Mouse (Mus musculus) monocyte, adult 5-6 weeks (primary cell): ENCODE measurements around the gene Stim2. TPM values are rescaled to one million over a fixed set of nuclear protein-coding genes. Genes with fewer than 3 reads are reported as not detected.
A peak's percentile ranks its signal among the peaks of the same experiment; 100 is the strongest.

Experiments
- ATAC-seq: fragments of 153-309, 156-312 bp; replicated peaks from 2 replicates; pipeline ENCODE4 v1.8.0; 2017; ENCODE audit warnings: mild to moderate bottlenecking; ENCODE audit not compliant: low TSS enrichment, insufficient number of reproducible peaks, severe bottlenecking, poor library complexity, low FRiP score
- total RNA-seq: library from RNA; stranded (forward); fragments of 200-1000, 200-491, 200-594 nt; gene quantifications from 3 replicates; pipeline ENCODE4 v1.2.3, GENCODE M21; 2017

Stim2 gene
- total RNA-seq, 1 experiment from 2014 or later = 63.6 TPM

DNA sequence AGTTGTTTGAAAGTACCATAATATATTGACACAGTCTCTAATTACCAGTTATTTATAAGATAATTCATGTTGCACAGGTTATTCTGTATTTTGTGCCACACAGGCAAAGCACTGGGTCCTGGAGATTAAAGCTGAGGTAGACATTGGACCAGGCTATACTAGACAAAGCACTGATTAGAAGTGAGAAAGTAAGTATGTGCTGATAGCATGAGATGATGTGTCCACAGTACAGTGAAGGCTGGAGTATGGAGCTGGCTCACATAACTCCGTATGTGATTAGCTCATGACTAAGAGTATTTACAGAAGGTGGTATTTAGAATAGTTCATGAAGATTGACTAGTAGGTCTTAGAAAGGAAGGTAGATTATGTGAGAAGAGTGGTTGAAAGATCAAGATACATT, 81.7 kb downstream of the Stim2 start:
- ATAC-seq = no peak

DNA sequence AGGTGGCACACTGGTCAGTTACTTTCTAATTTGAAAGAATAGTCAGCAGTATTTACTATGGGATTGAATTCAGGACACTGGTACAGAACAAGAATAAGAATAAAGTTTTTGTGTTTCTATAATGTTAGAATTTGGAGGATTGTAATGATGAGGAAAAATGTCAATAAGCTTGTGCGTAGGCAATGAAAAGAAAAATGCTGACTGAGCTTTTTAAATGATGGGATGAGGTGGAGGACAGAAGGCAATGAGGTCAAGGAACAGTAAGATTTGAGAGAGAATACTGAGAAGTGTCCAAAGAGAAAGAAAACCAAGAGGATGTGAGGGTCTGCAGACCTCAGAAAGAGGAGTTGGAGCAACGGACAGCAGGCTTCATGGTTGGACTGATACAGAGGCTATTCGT, 89.6 kb downstream of the Stim2 start:
- no peak for ATAC-seq

DNA sequence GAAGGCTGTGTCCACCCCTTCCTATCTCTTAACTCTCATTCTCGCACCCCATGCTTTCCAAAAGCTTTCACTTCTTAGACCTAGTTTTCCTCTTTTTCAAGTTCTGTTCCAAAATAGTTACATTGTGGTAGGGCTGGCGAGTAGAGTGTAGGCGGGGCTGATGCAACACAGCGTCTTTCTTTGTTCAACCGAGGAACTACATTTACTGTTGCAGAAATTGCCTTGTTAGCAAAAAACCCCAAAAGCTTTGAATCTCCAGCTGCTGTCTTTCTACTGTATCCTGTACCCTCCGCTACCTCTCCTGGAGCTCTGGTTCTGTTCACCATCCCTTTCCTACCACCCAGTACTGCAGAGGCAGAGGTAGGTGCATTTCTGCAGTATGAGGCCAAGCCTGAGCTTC, 99.9 kb downstream of the Stim2 start:
- no peak for ATAC-seq

DNA sequence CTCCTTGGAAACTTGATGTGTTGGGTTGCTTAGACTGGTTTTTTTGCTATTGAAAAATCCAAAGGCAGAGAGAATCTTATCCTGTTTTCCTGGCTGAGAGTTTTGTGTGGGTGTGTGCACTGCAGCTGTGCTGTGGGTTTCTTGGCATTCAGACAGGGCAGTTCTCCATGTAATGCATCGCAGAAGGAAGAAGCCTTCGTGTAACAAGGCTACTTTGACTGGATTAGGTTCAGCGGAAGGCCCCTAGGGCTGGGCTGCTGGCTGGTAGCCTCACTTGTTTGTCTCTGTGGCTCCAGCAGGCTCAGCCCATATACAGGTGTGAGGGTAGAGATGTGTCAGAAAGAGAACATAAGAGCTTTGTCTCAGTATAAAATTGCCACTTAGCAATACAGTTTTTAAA, 102.6 kb downstream of the Stim2 start:
- ATAC-seq = no peak

DNA sequence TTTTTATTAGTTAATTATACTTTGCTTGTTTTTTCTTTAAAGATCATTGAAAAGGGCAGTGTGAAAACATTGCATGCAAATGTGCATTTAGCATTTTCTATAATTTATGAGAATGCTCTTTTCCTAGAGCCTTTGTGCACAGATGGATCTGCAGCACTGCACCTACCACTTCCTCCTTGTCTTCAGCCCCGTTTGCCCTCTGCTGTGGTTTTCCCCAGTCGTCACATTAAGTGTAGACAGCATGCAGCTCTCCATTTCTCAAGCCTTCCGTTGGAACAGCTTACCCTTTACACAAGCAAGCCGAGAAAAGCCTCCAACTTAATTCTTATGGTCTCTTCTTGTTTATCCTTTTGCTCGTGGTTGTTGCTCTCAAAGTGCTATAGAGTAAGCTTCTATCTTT, 103.0 kb downstream of the Stim2 start:
- ATAC-seq = 0 out of 2 replicates have a peak, but pooled peaks have one; percentile 58

DNA sequence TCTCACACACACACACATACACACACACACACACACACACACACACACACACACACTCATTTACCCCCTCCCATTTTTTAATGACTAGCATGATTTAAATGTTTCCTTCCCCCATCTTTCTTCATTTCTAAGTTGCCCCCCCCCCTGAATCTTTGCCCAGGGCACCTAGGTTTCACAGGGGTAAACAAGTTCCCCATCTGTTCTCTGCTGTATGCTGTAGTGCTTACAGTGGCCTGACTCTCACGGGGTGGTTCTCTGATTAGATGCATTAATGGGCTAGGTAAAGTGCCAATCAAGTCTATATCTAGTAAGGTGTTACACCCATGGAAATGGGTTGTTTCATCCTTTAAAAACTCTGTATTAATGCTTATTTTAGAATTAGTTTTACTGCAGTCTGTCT, 103.7 kb downstream of the Stim2 start:
- ATAC-seq = no peak

DNA sequence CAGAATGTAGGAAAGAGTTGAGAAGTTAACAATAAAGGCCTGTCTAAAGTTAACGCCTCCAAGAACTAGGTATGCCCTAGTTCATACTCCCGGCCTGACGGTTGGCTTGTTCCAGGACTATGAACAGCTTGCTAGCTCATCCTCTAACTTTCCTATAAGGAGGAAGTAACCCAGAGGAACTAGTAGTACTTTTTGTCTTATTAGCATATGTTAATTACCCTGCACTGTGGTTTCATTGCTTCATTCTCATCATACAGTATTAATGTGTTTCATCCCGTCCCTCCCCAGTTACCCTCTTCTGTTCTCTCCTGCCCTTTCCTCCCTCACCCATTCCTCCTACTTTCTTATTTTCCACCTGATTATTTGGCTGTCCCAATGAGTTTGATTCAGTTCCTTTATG, 108.4 kb downstream of the Stim2 start:
- peak; percentile 48; the same call in 1 of the 2 replicates for ATAC-seq

DNA sequence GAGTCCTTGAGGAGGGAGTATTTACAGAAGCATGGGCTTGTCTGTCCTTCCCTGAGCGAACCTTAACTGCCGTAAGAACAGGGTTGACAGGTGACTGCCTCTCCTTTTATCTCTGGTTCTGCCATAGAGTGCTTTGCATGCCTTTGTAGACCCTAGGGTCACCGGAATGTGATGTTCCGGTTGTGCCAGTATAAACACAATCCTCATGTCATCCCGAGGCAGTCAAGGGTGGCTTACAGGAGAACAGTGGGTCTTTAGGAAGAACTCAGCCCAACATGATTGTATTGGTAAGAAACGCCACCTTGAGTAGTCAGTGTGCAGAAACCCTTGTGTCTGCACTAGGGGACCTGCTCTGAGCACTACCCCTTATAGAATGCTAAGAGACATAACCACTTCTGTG, 108.8 kb downstream of the Stim2 start:
- ATAC-seq = peak; percentile 18; the same call in 1 of the 2 replicates

DNA sequence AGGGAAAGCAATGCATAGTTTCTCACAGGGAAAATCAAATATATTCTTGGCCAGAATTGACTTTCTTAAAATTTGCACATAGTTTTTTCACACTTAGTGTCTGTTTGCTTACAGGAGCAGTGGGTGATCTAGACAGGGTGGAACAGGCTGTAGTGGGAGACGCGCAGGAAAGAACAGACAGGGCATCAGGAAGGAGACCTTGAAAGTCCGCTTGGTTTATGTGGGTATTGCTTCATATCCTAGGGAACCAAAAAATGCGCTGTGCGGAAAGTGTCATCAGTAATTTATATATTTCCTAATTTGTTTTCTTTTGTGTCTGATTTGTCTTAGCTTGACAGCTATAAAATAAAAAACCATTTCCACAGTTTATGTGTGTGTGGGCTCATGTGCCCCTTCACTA, 110.8 kb downstream of the Stim2 start:
- ATAC-seq = no peak

DNA sequence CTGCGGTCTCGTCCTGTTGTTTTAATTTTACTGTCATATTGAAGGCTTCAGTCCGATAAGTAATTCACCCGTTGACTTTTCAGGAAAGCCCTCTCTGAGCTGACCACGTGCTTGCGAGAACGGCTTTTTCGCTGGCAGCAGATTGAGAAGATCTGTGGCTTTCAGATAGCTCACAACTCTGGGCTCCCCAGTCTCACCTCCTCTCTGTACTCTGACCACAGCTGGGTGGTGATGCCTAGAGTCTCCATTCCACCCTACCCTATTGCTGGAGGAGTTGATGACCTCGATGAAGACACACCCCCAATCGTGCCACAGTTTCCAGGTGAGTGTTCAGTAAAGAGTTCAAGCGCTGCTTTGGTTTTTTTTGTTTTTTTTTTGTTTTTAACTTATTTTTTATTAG, 112.5 kb downstream of the Stim2 start:
- no peak; the same call in 1 of the 2 replicates for ATAC-seq

DNA sequence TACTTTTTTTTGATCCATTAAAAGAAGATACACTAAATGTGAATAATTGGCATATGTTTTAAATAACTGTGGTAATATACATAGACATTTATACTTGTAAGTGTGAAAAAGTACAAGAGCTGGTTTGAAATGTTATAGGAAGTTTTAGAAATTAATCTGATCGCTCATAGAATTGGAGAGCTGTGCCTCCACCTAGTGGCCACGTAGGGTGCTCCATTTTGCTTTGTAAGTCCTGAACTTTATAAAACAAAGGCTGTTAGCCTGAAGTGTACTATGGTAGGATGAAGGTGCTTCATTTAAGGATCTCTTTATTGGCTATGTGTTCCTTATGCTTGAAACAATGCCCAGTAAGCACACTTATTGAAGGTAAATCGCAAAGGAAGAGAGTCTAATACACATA, 115.0 kb downstream of the Stim2 start:
- ATAC-seq = 0 out of 2 replicates have a peak, but pooled peaks have one; percentile 63

DNA sequence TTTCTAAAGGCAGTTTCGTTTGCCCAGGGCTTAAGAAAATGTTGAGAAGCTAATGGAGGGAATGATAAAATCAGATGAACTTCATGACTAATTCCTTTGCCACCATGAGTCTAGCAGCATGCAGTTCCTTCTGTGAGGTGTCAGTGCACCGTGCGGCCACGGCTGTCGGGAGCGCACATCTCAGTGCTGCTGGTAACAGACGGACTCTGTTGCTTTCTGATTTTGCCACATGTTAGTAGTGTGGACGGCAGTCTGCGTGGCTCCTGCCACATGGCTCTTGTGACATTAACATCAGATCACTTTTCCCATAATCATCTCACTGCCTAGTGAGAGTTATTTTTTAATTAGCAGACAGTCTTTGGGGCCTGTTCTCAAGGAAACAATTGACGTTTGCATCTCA, 118.2 kb downstream of the Stim2 start:
- no peak for ATAC-seq

DNA sequence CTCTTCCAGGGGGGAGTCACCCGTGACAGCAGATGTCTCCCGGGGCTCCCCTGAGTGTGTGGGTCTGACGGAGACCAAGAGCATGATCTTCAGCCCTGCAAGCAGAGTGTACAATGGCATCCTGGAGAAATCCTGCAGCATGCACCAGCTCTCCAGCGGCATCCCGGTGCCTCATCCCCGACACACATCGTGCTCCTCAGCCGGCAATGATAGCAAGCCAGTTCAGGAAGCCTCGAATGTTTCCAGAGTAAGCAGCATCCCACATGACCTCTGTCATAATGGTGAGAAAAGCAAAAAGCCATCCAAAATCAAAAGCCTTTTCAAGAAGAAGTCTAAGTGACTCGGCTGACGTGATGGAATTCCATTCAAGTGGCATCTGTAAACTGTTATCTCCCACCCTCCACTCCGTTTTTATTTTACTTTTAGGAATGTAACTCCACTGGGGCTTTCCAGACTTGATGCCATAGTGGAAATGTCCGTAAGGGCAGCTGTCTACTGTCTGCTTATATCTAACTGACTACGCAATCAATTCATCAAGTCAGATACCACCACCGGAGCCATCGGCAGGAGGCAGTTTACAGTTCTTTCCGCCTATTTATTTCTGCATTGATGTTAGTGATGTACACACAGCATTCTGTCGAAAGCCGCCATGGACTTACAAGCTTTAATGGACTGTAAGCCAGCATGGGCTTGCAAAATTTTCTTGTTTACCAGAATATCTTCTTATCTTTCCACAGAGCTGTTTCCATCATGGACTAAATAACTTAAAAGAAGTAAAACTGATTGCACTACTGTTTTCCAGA, 120.3 kb downstream of the Stim2 start:
- ATAC-seq = no peak

DNA sequence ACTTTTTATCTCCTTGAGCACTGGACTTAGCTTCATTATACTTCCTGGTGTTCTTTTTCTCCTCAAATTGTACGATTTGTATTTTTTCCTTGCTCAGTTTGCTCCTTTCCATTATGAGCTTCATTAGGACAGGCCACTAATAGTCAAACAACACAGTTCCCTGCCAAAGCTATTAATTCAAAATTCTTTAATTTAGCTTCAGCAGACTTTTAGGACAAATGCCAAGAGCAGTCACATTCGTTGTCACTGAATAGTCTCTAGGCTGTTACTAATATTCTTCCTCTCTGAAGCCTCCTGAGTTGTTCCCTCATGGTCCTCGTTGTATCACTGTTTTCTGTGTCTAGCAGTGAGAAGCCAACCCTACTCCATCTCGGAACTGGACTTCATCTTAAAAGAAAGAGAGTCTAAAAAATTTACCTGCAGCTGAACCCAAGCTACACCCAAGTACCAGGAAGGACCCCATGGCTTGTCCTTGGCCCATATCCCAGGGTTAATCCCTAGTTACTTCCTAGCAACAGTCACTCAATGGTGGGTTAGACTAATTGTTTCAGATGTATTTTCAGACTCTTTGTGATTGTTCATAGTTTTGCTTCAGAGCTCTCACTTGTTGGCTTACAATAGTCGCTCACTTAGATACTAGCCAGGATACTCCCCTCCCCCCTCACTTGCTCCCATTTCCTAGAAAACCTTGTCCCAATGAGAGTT, 149.9 kb downstream of the Stim2 start:
- no peak for ATAC-seq

DNA sequence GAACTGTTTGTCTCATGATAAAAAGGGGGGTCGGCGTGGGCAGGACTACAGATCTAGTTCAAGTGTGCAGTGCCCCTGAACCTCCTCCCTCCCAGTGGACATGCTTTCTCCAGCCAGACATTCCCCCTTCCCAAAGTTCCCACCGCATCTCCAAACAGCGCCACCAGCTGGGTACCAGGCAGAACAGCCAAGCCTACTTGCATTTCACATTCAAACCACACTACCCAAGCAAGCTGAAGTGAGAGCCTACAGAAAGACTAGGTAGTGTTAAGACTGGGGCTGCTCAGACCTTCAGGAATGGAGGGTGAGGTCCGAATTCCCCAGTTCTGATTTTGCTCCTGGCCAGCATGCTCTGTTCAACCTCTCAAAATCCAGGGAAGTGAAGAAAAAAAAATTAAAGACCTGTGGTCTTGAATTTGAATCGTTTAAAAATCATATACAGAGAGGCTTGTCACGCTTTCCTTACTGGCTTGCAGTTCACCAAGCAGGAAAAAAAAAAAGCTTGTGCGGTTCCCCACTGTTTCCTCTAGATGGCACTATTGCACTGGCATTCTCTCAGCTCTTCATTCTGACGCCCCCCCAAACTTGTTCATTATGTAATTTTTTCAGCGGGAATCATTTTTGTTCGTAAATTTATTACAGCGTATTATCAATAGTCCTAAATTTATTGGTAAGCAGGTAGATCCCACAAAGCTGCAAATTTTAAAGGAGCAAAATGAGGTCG, 156.4 kb downstream of the Stim2 start:
- no peak for ATAC-seq

DNA sequence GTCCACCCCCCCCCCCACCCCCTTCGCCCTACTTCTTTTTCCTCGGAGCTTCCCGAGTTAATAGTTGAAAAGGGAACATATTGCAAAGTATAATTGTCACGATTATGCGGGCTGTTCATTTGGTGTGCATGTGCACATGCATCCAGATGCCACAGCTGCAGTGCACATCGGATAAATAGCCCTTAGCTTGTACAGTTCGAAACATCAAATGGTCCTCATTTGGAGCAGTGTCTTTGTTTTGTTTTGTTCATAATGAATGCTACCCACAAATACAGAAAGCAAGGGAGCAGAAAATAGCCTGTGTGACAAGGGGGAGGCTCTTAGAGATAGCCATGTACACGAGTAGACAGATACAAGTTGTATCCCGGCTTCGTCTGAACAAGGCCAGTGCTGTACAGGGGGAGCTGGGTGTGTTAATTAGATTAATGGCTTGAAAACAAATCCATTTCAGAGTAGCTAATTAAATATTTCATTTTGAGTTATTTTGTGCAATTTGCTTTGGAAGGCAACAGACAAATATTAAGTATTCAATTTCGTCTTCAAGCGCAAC, 157.0 kb downstream of the Stim2 start:
- ATAC-seq = no peak

DNA sequence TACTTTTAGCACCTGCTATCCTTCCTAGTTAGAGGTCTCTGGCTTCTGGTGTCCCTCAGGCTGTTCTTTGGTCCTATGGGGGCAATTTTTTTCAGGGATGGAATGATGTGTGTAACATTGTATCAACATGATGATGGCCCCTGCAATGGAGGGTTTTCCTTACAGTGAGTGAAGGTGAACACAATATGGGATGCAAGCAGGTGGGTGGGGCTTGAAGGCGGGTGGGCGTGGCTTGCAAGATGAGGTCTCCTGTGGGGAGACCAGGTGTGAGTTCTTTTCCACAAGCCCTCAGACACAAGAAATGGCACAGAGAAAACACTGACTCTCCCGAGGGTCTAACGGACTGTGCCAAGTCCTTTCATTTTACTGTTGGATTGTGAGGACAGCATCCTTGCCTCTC, 157.6 kb downstream of the Stim2 start:
- no peak for ATAC-seq

DNA sequence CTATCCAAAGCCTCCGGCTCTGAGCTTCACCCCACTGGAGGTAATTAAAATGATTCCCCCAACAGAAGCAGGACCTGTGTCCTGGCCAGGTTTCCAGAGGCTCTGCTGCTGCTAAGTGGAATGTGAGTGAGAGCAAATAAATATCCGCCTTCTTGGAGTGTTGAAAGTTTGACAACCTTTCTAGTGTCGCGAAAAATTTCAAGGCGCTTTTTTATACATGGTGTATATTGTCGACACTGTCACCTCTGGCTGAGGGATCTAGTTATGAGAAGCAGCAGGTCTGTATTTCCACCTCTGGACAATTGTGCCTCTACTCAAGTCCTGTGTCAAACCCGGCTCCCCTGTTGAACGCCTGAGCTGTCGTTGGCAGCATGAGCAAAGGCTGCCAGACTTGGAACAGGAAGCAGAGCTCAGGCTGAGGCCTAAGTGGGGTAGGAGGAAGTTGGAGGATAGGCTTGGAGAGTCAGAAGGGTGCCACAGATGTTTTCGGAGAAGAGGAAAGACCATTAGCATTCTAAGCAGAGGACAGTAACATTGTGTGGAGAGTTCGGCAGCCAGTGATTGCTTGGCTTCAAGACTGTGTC, 158.7 kb downstream of the Stim2 start:
- ATAC-seq = no peak

DNA sequence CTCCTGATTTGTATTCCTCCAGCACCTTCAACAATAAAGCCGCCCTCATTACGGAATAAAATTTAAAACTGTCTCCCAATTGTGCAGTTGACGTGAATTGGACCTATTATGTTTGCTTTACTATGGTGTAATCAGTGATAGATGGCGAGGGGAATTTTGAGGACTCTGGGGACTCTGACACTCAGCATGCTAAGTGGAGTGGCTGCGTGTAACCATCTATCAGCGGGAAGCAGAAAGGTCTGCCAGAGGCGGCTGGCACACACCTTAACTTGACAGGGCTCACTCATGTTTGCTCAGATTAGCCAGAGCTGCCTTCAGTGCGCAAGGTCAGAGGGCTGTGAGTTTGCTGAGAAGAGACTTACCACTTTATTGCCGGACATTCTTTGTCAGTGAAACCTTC, 159.9 kb downstream of the Stim2 start:
- no peak for ATAC-seq
